Mouse (Mus musculus): ENCODE measurements around the gene Apol8.
"Not testable (repeated sequence)": the region's sequence is repeated elsewhere in the genome, so short reads cannot be mapped to it uniquely, and the experiment has no call there.

Gene Apol8

DNA sequence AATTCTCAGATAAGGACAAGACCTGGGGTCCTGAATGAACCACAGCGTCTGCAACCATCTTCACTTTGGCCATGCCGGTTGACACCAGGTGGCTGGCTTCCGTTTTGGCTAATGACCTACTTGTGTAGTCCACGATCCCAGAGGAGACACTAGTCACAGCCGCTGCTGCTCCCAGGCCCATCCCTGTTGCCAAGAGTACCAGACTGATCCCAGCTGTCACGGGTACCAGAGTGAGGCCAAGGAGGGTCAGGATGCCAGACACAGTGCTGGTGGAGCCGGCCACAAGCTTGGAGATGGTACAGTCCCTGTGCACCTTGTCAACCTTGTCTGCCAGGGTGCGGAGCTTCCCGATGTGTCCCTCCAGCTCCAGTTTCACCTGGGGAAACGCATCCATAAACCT lies 7.1 kb downstream of the Apol8 start:
- Histone ChIP-seq H3K27me3 (ENCODE audit: control insufficient read depth, insufficient read depth, low read length, poor library complexity, severe bottlenecking) (no peaks in the 10 kb centered on the region), H3K36me3 (ENCODE audit: control insufficient read depth, insufficient read depth, low read length, poor library complexity, severe bottlenecking) (no peaks in the 10 kb centered on the region)
- DNase-seq (ENCODE audit: low read depth, low spot score) = no peak

DNA sequence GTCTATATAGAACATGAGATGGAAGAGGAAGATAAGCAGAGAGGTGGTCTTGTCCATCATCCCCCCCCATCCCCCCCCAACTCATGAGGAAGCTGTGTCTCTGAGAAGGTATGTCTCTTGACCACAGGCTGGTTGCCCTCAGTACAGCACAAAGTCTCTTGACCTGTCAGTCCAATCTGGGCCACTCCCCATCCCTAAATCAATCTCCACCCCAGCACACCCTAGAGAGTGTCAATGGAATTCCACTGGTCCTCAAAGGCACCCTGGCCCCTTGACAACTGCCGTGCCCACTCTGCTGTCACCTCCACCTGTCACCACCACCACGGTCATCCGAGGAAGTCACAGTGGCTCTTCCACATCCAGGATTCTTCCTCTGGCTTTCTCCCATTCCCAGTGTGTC lies 8.4 kb downstream of the Apol8 start:
- Histone ChIP-seq H3K36me3 (ENCODE audit: control insufficient read depth, insufficient read depth, low read length, poor library complexity, severe bottlenecking) (no peaks in the 10 kb centered on the region), H3K27me3 (ENCODE audit: control insufficient read depth, insufficient read depth, low read length, poor library complexity, severe bottlenecking) (no peaks in the 10 kb centered on the region)
- DNase-seq (ENCODE audit: low read depth, low spot score) = no peak

DNA sequence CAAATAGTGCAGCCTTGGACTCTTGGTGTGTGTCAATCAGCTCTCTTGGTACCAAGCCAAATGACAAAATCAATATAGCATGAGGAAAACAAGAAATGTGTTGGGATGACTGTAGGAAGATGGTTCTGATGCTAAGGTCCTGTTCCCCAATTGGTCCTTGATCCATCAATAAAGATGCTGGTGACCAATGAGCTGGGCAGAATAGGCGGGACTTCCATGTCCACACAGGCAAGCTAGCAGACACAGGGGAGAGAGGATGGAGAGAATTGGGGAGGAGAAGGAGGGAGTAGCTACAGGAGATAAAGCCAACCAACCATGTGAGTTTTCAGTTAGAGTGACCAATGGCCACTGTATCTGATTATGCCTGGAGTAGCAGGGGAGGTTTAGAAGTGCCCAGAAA lies 10.5 kb downstream of the Apol8 start:
- DNase-seq (ENCODE audit: low read depth, low spot score) = no peak
- H3K27me3 ChIP-seq (ENCODE audit: control insufficient read depth, insufficient read depth, low read length, poor library complexity, severe bottlenecking) = no peaks in the 10 kb centered on the region
- H3K36me3 ChIP-seq (ENCODE audit: control insufficient read depth, insufficient read depth, low read length, poor library complexity, severe bottlenecking) = no peaks in the 10 kb centered on the region

GRCm38 (mm10) chr15:77745081-77745480 lies 11.7 kb downstream of the Apol8 start:
- no peaks in the 10 kb centered on the region for H3K36me3 ChIP-seq (ENCODE audit: control insufficient read depth, insufficient read depth, low read length, poor library complexity, severe bottlenecking)
- H3K27me3 ChIP-seq (ENCODE audit: control insufficient read depth, insufficient read depth, low read length, poor library complexity, severe bottlenecking) = no peaks in the 10 kb centered on the region
- DNase-seq (ENCODE audit: low read depth, low spot score) = no peak

GRCm38 (mm10) chr15:77744632-77745031 lies 12.2 kb downstream of the Apol8 start:
- no peaks in the 10 kb centered on the region for H3K27me3 ChIP-seq (ENCODE audit: control insufficient read depth, insufficient read depth, low read length, poor library complexity, severe bottlenecking)

GRCm38 (mm10) chr15:77741556-77741955 lies 15.2 kb downstream of the Apol8 start:
- not testable (repeated sequence) for H3K27me3 ChIP-seq (ENCODE audit: control insufficient read depth, insufficient read depth, low read length, poor library complexity, severe bottlenecking); H3K36me3 ChIP-seq (ENCODE audit: control insufficient read depth, insufficient read depth, low read length, poor library complexity, severe bottlenecking); DNase-seq (ENCODE audit: low read depth, low spot score)

More at GRCm38 (mm10) chr15:77744632-77745031, 12.2 kb downstream of the Apol8 start:
- H3K36me3 ChIP-seq (ENCODE audit: control insufficient read depth, insufficient read depth, low read length, poor library complexity, severe bottlenecking) = no peaks in the 10 kb centered on the region
- no peak for DNase-seq (ENCODE audit: low read depth, low spot score)

DNA sequence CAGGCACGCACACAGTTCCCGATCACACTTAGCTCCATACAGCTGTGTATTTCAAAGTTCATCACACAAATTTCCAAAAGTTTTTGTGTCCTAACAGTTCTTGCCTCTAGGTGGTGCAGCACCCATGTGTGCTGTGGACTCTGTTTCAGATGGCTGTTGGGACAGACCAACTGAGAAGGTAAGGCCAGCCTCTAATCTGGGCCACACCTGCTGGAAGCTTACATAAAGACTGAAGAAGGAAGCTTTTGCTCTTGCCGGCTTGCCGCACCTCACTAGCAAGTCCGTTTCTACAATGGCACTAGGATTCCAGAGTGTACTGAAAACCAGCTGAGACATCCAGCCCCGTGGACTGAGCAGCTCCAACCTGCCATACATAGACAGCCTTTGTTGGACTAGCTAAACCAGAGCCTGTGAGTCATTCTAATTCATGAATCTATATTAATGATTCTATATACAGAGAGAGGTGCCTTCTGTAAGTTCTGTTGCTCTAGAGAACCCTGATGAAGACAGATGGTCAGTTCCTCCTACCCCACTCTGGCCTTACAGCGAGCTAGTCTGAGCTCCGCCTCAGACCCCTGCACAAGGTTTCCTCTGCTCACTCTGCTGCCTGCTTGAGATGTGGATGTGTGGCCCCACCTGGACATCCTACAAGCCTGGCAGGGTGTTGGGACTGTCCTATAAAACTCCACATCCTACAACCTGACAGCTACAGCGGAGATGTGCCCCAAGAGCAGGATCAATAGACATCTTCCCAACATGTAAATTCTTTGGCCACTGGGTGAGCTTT lies 16.1 kb downstream of the Apol8 start:
- H3K27me3 ChIP-seq (ENCODE audit: control insufficient read depth, insufficient read depth, low read length, poor library complexity, severe bottlenecking) = no peaks in the 10 kb centered on the region
- DNase-seq (ENCODE audit: low read depth, low spot score) = peak; percentile 33
- H3K36me3 ChIP-seq (ENCODE audit: control insufficient read depth, insufficient read depth, low read length, poor library complexity, severe bottlenecking) = no peaks in the 10 kb centered on the region

- not testable (repeated sequence) for DNase-seq (ENCODE audit: low read depth, low spot score); H3K36me3 ChIP-seq (ENCODE audit: control insufficient read depth, insufficient read depth, low read length, poor library complexity, severe bottlenecking); H3K27me3 ChIP-seq (ENCODE audit: control insufficient read depth, insufficient read depth, low read length, poor library complexity, severe bottlenecking)
Measured at GRCm38 (mm10) chr15:77733903-77734302, 22.9 kb downstream of the Apol8 start.

DNA sequence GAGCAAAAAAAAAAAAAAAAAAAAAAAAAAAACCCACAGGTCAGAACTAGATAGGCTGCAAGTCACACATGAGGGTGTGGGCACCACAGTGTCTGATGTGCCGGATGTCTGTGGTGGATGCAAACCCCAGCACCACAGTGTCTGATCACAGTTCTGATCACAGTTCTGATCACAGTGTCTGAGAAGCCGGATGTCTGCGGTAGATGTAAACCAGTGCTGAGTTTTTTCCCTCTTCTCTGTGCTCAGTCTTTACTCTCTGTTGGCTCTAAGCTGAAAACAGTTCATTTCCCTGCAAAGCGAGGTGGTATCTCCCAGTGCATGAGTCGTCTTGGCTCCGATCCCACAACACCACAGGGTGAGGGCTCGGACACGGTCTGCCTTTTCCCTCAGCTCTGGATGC lies 23.4 kb downstream of the Apol8 start:
- H3K36me3 ChIP-seq (ENCODE audit: control insufficient read depth, insufficient read depth, low read length, poor library complexity, severe bottlenecking); H3K27me3 ChIP-seq (ENCODE audit: control insufficient read depth, insufficient read depth, low read length, poor library complexity, severe bottlenecking): not testable (repeated sequence)
- DNase-seq (ENCODE audit: low read depth, low spot score) = peak; percentile 45

GRCm38 (mm10) chr15:77732851-77733250 lies 24.0 kb downstream of the Apol8 start:
- not testable (repeated sequence) for H3K36me3 ChIP-seq (ENCODE audit: control insufficient read depth, insufficient read depth, low read length, poor library complexity, severe bottlenecking); DNase-seq (ENCODE audit: low read depth, low spot score); H3K27me3 ChIP-seq (ENCODE audit: control insufficient read depth, insufficient read depth, low read length, poor library complexity, severe bottlenecking)

DNA sequence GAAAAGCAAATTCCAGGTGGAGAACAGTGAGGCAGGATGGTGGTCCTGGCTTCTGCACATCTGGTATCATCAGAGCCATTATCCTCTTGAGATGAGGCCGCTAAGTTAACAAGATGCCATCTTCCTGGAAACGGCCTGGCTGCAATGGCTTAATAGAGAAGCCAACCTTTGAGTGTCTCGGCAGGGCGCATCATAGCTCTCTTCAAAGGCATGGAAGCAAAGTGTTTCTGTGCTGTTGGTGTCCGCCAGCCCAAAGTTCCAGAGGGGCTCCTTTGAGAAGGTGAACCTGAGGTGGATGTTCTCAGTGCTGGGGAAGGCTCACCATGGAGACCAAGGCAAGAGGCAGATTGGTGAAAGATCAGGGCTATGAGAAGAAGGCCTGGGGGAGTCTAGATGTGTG lies 25.2 kb downstream of the Apol8 start:
- Histone ChIP-seq H3K27me3 (ENCODE audit: control insufficient read depth, insufficient read depth, low read length, poor library complexity, severe bottlenecking) (no peaks in the 10 kb centered on the region), H3K36me3 (ENCODE audit: control insufficient read depth, insufficient read depth, low read length, poor library complexity, severe bottlenecking) (no peaks in the 10 kb centered on the region)
- no peak for DNase-seq (ENCODE audit: low read depth, low spot score)

GRCm38 (mm10) chr15:77728739-77729138 lies 28.1 kb downstream of the Apol8 start, which contains the start of gene Apol9b:
TSS of gene Apol9b (plus strand) at chr15:77729039.
- not testable (repeated sequence) for H3K27me3 ChIP-seq (ENCODE audit: control insufficient read depth, insufficient read depth, low read length, poor library complexity, severe bottlenecking); DNase-seq (ENCODE audit: low read depth, low spot score); H3K36me3 ChIP-seq (ENCODE audit: control insufficient read depth, insufficient read depth, low read length, poor library complexity, severe bottlenecking)

DNA sequence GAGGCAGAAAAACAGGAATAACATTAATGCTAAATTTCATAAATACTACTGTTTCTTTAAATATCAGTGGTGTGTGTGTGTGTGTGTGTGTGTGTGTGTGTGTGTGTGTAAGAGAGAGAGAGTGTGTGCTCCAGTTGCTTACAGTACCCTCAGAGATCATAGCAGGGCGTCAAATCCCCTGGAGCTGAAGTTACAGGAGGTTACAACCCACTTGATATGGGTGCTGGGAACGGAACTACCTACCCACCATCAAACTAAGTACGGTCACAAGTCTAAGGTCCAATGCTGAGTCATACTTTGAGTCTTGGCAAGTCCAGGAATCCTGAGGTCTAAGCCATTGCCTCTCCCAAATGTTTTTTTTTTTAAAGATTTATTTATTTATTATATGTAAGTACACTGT lies 29.1 kb downstream of the Apol8 start:
- H3K36me3 ChIP-seq (ENCODE audit: control insufficient read depth, insufficient read depth, low read length, poor library complexity, severe bottlenecking); H3K27me3 ChIP-seq (ENCODE audit: control insufficient read depth, insufficient read depth, low read length, poor library complexity, severe bottlenecking); DNase-seq (ENCODE audit: low read depth, low spot score): not testable (repeated sequence)

- DNase-seq (ENCODE audit: low read depth, low spot score) = peak; percentile 39
Measured at GRCm38 (mm10) chr15:77727139-77727538, 29.7 kb downstream of the Apol8 start.

GRCm38 (mm10) chr15:77725393-77726020 lies 31.3 kb downstream of the Apol8 start:
- not testable (repeated sequence) for DNase-seq (ENCODE audit: low read depth, low spot score); H3K27me3 ChIP-seq (ENCODE audit: control insufficient read depth, insufficient read depth, low read length, poor library complexity, severe bottlenecking); H3K36me3 ChIP-seq (ENCODE audit: control insufficient read depth, insufficient read depth, low read length, poor library complexity, severe bottlenecking)

More at GRCm38 (mm10) chr15:77727139-77727538, 29.7 kb downstream of the Apol8 start:
- not testable (repeated sequence) for H3K36me3 ChIP-seq (ENCODE audit: control insufficient read depth, insufficient read depth, low read length, poor library complexity, severe bottlenecking); H3K27me3 ChIP-seq (ENCODE audit: control insufficient read depth, insufficient read depth, low read length, poor library complexity, severe bottlenecking)

Measured in splenic B cell, adult 2 months (primary cell).